Mouse (Mus musculus) mouse trophoblast stem cell (cell line): ENCODE measurements around the gene Acap1.
"Not testable (repeated sequence)": the region's sequence is repeated elsewhere in the genome, so short reads cannot be mapped to it uniquely, and the experiment has no call there.

Experiments used
- in situ Hi-C, 2 experiments: fragments of 300-500 bp; cut with MseI, MboI; formaldehyde crosslinking; loops; 2 replicates in 1 of 2; 3 replicates in 1 of 2; pipeline ENCODE4 v1.15.1; 2025

Gene Acap1

DNA sequence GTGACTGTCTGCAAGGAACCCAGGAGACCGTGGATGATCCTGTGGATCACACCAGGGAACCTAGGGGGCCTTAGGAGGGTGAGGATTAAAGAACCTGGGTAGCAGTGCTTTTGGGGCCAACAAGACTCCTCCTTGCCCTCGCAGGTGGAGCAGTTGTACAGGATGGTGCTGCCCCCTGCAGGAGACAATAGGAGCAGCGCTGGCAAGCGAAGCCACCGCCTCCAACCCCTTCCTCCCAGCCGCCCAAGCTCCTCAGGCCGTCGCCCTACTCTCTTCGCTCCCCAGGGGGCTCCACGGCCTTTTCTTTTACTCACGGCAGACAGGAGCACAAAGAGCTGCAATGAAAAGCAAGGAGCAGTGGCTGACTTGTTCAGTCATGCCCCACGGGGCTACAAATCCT, 18.5 kb downstream of the Acap1 start:
- in situ Hi-C loops: loop anchor here (5.0 kb wide), 1 partner anchor 70 kb away; the partner anchor contains the start of gene Tmem102 (in 2 of the 2)

GRCm38 (mm10) chr11:69876186-69876585, 19.2 kb downstream of the Acap1 start:
- in situ Hi-C loops: loop anchor here (5.0 kb wide), 1 partner anchor 69 kb away; the partner anchor contains the start of gene Tmem102 (in 2 of the 2)

DNA sequence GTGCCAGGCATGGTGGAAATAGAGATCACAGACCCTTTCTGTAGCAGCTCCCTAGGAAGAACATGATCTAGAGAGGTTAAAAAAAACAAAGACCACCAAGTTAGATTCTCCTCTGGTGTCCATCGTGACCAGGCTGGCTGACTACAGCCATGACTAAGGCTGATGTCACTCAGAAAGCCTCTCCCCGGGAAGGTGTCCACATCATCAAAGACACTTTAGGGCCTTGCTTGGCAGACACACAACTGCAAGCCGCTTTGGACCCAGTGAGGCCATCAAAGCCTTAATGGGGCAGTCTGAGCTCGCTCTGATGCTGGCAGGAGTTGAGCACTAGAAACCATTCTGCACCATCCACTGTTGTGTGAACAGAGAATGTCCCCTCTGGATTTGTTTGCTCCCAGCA, 22.9 kb downstream of the Acap1 start:
- in situ Hi-C loops: no loop called here

DNA sequence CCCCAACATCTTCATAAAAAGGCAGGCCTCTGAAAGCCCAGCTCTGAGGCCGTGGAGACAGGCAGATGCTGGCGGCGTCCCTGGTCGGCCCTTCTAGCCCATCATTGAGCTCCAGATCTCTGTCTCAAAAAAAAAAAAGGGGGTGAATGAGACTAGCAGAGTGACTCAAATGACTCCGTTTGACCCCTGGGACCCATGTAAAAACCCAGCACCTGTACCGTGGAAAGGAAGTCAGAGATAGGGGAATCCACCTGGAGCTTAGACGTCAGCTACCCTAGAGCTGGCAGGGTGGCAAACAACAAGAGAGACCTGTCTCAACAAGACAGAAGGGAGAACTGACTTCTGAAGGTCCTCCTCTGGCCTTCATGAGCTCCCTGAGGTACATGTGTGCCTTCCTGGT, 23.5 kb downstream of the Acap1 start:
- in situ Hi-C loops: no loop called here

GRCm38 (mm10) chr11:69870289-69871069, 24.9 kb downstream of the Acap1 start:
- in situ Hi-C loops: no loop called here

DNA sequence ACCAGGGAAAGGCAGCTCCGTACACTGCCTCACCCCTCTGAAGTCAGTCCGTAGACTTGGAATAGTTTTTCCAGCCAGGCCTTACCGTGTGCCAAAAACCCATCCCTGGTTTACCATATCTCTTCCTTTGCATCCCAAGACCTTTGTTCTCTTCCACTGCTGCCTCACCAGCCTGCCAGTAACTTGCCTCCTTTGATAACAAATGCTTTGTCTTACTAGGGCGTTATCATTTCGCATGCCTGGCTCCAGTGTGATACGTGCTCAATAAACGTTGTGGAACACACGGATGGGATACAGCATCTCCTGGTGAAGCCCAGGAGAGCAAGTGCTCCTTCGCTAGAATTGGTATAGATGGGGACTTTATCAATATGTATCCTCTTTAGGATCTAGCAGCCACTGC, 28.0 kb downstream of the Acap1 start:
- in situ Hi-C loops: no loop called here

- in situ Hi-C loops: no loop called here
Observed at GRCm38 (mm10) chr11:69865561-69865960, 29.8 kb downstream of the Acap1 start.

- in situ Hi-C loops: no loop called here
Observed at GRCm38 (mm10) chr11:69864138-69864860, 31.0 kb downstream of the Acap1 start.

GRCm38 (mm10) chr11:69863729-69864128, 31.6 kb downstream of the Acap1 start:
- in situ Hi-C loops: not testable (repeated sequence)

GRCm38 (mm10) chr11:69858113-69858998, 37.0 kb downstream of the Acap1 start, which contains the start of gene Tnk1:
TSS of gene Tnk1 (minus strand) at chr11:69858730.
- in situ Hi-C loops: no loop called here

GRCm38 (mm10) chr11:69855347-69855746, 40.0 kb downstream of the Acap1 start:
- in situ Hi-C loops: no loop called here

DNA sequence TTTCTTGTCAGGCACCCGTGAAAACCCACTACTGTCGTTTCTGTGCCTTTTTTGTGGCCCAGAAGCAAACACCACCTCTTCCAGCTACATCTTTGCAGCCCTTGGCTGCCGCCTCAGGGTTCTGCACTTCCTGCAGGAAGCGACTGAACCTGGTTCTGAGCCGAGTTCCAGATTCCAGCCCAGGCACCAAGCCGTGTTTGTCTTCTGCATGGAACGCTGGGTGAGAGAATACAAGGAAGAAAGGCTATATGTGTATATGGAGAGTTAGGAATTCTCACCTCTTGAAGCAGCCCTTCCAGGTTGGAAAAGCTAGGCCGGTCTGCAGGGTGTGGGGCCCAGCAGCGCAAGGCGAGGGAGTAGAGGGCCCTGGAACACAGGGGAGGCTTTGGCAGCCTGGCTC, 40.7 kb downstream of the Acap1 start:
- in situ Hi-C loops: no loop called here

DNA sequence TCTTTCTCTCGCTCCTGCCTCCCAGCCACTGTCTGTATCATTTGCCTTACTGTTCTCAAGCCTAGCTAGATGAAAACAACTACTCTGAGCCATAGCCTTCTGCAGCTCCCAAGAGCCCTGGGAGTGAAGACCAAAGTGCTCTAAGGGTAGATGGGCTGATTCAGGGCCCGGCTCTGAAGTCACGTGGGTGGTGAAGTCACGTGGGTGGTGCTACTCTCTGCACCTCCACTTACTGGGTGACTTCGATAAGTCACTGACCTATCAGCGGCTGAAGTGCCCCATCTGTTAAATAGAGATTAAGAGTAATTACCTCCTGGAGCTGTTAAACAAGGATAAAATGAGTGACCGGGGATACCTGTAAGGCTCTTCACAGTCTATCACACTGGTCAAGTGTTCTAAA, 41.3 kb downstream of the Acap1 start:
- in situ Hi-C loops: no loop called here

GRCm38 (mm10) chr11:69850754-69851153, 44.6 kb downstream of the Acap1 start:
- in situ Hi-C loops: no loop called here

DNA sequence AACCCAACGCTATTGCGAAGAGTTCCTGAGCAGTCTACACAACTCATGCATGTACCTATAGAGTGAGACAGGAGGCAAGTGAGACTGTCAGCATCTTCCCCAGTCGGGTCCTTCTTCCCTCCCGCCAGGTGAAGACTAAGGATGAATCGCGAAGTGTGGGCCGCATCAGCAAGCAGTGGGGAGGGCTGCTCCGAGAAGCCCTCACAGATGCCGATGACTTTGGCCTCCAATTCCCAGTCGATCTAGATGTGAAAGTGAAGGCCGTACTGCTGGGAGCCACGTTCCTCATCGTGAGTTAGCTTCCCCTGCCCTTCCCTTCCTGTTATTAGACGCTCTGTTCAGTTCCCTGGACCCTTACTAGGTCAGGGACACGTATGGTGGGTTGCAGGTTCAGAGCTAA, 45.5 kb downstream of the Acap1 start:
- in situ Hi-C loops: no loop called here

DNA sequence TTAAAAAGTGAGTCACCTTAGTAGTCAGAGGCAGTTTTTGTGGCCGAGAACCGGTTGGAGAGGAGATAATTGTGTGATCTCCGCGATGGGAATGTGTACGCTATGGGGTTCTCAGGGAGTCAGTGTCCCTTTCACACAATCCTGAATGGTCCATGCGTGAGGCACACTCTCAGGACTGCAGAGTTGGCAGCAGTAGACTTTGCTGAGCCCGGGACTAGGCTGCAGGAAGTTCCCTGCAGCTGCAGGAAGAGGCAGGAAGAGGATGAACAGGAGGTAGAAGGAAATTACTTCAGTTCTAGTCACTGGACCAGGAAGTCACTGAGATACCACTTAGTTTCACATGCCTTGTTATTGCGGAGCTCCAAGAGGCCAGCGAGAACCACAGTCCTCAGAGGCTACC, 46.2 kb downstream of the Acap1 start:
- in situ Hi-C loops: no loop called here

- in situ Hi-C loops: no loop called here
Observed at GRCm38 (mm10) chr11:69848021-69848420, 47.3 kb downstream of the Acap1 start.

- in situ Hi-C loops: no loop called here
Observed at GRCm38 (mm10) chr11:69846738-69847688, 48.3 kb downstream of the Acap1 start.

GRCm38 (mm10) chr11:69846198-69846680, 49.1 kb downstream of the Acap1 start, which contains the start of gene Plscr3:
TSS of gene Plscr3 (plus strand) at chr11:69846376.
- in situ Hi-C loops: no loop called here

- in situ Hi-C loops: no loop called here
Observed at GRCm38 (mm10) chr11:69838714-69839104, 56.6 kb downstream of the Acap1 start.
